Mouse (Mus musculus) B cell, adult 62 days (primary cell): Measurements from ENCODE around the gene Rnf25. TPM values are rescaled to one million over a fixed set of nuclear protein-coding genes. Genes with fewer than 3 reads are reported as not detected.

Experiments
- total RNA-seq: library from RNA; stranded (reverse); gene quantifications from 4 replicates; pipeline ENCODE4 v1.2.4, GENCODE M21; 2023

Rnf25 gene
- total RNA-seq: 56.6 to 69.0 TPM (median 61.8 TPM) in 4 replicates

DNA sequence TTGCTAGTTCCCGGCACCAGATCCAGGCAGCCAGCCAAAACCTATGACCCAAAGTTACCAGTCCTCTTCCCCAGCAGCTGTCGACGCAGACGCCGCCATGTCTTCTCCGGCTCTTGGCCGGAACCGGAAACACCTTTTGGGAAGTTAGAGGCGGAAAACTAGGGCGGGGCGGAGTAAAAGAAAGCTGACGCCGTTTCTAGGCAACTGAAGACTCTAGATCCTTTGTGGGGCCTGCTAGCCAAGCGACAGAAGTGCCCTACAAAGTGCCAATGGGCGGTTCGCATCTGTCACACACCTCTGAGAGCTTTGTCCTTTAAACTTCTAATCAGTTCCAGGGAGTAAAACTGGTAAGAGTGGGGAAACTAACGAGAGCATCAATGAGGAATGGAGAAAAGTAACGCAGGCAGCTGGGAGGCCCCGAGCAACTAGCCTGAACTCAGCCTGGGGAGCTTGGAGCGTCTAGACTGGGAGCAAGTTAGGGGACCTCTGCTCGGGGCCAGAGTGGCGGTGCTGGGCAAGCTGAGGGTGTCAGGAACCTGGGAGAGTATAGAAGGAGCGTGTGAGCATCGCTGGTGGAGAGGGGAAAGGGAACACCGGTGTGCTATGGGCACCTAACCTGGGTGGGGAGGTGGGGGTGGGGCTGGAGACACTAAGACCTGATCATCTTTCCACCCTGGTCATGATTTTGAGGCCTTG lies at the start of gene Rnf25, which contains the start of gene Stk36:
TSS of gene Rnf25 (minus strand) at position 131 of the 696 bp plus-strand sequence.
TSS of gene Stk36 (plus strand) at position 179 of the 696 bp plus-strand sequence.

GRCm38 (mm10) chr1:74587773-74588445 lies 13.3 kb downstream of the Rnf25 start, which contains the start of the genes Zfp142 and Bcs1l:
Gene Zfp142 (minus strand): TSS chr1:74588246.
Gene Bcs1l (plus strand): TSS chr1:74588289.

GRCm38 (mm10) chr1:74544184-74544583 lies 57.0 kb downstream of the Rnf25 start, which contains the start of gene Usp37:
Gene Usp37 (minus strand): TSS chr1:74544284.

Other genes with a start within 250 kb of the Rnf25 start
- gene Catip, start 239.3 kb downstream of the Rnf25 start, total RNA-seq: not detected in 4 replicates
- 2.9 to 8.0 TPM (median 4.2 TPM) in 4 replicates for gene Slc11a1, start 226.2 kb downstream of the Rnf25 start, total RNA-seq
- gene Ctdsp1, start 209.9 kb downstream of the Rnf25 start, total RNA-seq: 106 to 122 TPM (median 113 TPM) in 4 replicates
- 0.22 TPM in 1 of 4 replicates, not detected in the others for gene Vil1, start 192.0 kb downstream of the Rnf25 start, total RNA-seq
- gene Cnot9, start 95.3 kb downstream of the Rnf25 start, total RNA-seq: 25.1 to 29.8 TPM (median 25.4 TPM) in 4 replicates
- gene Plcd4, start 58.5 kb downstream of the Rnf25 start, total RNA-seq: 0.30 to 0.70 TPM (median 0.32 TPM) in 3 of 4 replicates, not detected in the other
- 35.5 to 40.1 TPM (median 37.0 TPM) in 4 replicates for gene Usp37, start 57.1 kb downstream of the Rnf25 start, total RNA-seq
- 45.5 to 47.8 TPM (median 46.6 TPM) in 4 replicates for gene Zfp142, start 13.2 kb downstream of the Rnf25 start, total RNA-seq
- 8.4 to 9.6 TPM (median 9.3 TPM) in 4 replicates for gene Bcs1l, start 13.1 kb downstream of the Rnf25 start, total RNA-seq
- 0.14 to 0.33 TPM (median 0.30 TPM) in 3 of 4 replicates, not detected in the other for gene Stk36, start within 50 bp of the Rnf25 start, total RNA-seq
- 40.5 to 45.2 TPM (median 43.5 TPM) in 4 replicates for gene Ttll4, start 60.3 kb upstream of the Rnf25 start, total RNA-seq
- 12.4 to 18.7 TPM (median 13.0 TPM) in 4 replicates for gene Cyp27a1, start 112.2 kb upstream of the Rnf25 start, total RNA-seq
- gene Prkag3, start 147.8 kb upstream of the Rnf25 start, total RNA-seq: not detected in 4 replicates
- not detected in 4 replicates for gene Wnt6, start 170.5 kb upstream of the Rnf25 start, total RNA-seq
- 1.2 to 3.0 TPM (median 2.0 TPM) in 4 replicates for gene Wnt10a, start 190.1 kb upstream of the Rnf25 start, total RNA-seq